Mouse (Mus musculus): ENCODE results near the gene Fibp.

GRCm38 (mm10) chr19:5422267-5422666 lies 38.1 kb upstream of the Fibp start:
- TF ChIP-seq GATA1 (IDR thresholded peaks at IDR 0.05; ENCODE audit: low read length) (no peak), TAL1 (IDR thresholded peaks at IDR 0.05; ENCODE audit: low read length) (no peak)

Measured in erythroblast, embryonic 14.5 days (primary cell).